Mouse (Mus musculus) thymus, adult 2 months (tissue): ENCODE results near the gene Hs6st1.

Source experiments
- CTCF ChIP-seq: fragments of 200-500 bp; IDR thresholded peaks from 2 replicates; pipeline ENCODE4 v1.5.1; 2012; ENCODE audit warnings: mild to moderate bottlenecking, control low read depth, low read length, moderate library complexity, borderline replicate concordance; ENCODE audit not compliant: control insufficient read depth, poor library complexity, insufficient read depth; ENCODE audit errors: extremely low read depth
- POLR2A ChIP-seq: fragments of 200-500 bp; IDR thresholded peaks from 2 replicates; pipeline ENCODE4 v1.6.1; 2012; ENCODE audit warnings: mild to moderate bottlenecking, low read length, control low read depth, moderate library complexity; ENCODE audit not compliant: control insufficient read depth, poor library complexity, insufficient read depth; ENCODE audit errors: extremely low read depth

GRCm38 (mm10) chr1:36082184-36082583 lies 14.0 kb downstream of the Hs6st1 start:
- no peak for TF ChIP-seq POLR2A
- no peak for TF ChIP-seq CTCF
